Mouse (Mus musculus): ENCODE results near the gene H6pd.

The H6pd gene

DNA sequence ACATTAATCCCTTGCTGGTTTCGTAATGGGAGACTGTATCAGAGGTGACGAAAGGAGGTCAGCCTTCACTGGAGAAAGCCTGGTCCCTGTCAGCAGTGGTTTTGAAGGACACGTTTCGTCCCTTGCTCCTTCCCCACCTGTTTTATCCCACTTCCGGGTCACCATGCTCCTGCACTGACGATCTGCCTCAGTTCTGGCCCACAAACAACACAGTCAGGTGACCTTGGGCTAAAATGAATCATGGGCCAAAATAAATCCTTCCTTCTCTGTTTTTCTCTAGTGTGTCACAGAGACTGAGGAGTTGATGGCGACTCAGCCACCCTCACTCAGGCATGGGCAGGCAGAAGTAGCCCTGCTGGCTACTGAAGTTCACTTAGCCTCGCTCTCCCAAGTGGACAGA, 33.5 kb downstream of the H6pd start:
- no peak for DNase-seq (ENCODE audit: low spot score)

DNA sequence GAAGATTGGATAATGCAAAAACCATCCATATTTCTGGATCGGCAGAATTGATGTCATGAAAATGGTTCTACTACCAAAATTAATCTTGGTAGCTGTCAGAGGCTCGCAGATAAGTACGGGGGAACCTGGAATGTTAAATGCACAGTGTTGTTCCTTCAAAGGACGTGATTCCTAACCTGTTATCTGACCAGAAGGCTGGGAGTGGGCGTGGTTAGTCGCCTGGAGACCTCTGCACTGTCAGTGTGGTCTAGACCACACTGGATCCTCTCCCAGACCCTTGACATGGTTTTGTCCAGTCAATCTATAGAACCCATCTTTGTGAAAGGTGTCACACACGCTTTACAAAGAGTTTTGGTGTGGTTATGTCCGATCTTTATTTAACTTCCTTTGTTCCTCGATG, 37.4 kb downstream of the H6pd start:
- DNase-seq (ENCODE audit: low spot score): no peak

DNA sequence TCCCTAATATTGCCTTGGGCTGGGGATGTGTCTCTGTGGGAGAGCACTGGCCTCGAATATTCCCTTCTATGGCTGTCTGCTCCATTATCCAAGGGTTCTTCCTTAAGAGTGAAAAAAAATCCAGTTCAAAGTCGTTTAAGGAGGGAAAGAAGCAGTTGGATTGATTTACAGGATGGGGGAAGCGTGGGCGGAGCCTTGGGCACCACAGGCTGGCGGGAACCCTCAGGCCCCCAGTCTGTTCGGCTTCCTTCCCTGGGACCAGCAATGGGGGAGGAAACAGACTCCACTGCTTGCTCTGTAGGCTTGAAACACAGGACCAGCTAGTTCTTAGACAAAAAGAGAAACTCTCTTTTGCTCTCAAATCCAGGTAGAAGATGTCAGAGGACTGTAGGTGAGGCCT, 40.3 kb downstream of the H6pd start:
- DNase-seq (ENCODE audit: low spot score): no peak

DNA sequence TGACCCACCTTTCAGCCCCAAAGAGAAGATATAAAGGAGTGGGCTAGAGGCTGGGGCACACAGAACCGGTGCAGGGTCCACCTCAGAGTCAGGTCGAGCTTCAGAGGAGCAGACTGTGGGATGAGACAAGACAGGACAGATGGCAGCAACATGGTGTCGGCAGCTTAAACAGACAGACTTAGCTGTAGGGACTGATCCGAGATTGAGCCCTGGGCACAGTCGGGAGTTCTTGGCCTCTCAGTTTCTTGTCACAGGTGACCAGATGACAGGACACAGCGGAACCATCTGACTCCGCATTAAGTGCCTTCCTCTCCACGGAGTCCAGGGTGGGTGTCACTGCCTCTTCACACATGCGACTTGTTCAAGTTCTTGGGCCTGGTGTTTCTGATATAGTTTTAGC, 41.9 kb downstream of the H6pd start:
- no peak for DNase-seq (ENCODE audit: low spot score)

DNA sequence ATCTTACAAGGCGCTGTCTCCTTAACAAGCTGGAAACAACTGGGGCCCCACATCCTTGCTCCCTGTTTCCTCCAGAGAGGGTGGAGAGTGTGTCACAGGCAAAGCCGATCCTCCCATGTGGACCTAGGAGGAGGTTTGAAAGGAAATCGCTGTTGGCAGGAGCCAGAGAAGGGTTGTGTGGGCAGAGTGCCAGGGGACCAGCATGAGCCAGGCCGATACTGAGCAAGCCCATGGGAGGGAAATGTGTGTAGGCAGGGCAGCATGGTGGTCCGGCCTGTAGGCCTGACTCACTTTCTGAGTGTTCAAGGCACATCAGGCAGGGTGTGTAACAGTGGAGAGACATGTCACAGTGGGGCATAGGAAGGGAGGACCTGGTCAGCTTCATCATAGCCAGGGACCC, 42.6 kb downstream of the H6pd start:
- DNase-seq (ENCODE audit: low spot score): no peak

DNA sequence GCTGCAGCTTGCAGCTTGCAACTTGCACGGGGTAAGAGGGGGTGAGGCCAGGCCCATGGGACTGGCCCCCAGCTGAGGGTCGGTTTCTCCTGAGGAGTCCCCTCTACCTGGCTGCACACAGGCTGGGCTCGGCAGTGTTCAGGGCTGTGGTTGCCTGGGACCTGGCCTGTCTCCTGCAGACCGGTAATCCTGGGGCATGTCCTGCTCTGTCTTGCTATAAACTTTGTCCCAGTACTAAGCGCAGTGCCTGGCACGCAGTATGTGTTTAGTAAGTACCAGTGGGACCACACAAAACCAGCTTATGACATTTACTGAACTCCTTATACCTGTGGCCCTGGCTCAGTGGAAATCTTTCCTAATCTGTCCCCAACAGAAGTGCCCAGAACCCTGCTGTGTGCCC, 43.2 kb downstream of the H6pd start:
- no peak for DNase-seq (ENCODE audit: low spot score)

DNA sequence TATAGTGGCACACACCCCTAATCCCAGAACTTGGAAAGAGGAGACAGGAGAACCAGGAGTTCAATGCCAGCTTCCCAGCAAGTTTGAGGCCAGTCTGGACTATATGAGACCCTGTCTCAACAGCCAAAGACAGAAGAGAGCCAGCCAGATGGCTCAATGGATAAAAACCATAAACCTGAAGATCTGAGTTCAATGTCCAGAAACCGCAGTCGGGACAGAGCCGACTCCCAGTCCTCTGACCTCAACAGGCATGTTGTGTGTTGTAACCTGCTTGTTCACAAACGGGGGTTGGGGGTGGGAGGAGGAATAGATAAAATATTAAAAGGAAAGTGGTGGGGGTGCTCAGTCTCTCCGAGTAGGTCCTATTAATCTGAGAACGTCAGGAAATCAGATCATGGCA, 43.6 kb downstream of the H6pd start:
- DNase-seq (ENCODE audit: low spot score): no peak

DNA sequence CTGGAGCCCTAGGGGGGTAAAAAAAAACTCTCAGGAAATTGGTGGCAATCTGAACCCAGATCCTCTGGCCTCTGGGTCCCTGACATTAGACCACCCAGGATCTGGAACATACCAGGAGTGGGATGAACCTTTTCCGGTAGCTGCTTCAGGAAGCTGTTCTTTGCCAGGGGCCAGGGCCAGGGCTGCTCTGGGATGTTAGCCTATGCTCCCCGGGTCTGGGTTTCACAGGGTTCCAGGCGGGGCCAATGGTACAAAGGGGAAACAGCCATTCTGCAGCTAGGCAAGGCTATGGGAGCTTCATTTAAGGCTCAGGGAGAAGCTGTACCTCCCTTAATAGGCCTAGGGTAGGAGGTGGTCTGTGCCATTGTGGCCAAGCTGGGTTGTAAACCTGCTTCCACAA, 44.1 kb downstream of the H6pd start:
- DNase-seq (ENCODE audit: low spot score): no peak

DNA sequence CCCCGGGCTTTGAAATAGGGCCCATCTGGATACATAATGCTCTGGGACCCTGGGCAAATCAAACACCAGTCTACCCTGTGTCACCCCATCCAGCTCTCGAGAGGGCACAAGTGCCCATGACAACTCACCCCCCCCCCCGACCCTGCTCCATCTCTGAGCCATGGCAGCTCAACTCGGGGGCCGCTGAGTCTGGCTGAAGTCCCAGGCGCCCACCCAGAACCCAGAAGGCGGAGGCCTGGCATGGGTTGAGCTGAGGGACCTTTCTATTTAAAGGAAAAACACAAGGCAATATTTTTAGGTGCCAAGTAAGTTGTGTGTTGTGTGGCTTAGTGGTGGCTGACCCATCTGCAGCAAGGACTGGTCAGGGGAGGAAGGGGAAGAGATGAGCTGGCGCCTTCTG, 44.5 kb downstream of the H6pd start:
- no peak for DNase-seq (ENCODE audit: low spot score)

DNA sequence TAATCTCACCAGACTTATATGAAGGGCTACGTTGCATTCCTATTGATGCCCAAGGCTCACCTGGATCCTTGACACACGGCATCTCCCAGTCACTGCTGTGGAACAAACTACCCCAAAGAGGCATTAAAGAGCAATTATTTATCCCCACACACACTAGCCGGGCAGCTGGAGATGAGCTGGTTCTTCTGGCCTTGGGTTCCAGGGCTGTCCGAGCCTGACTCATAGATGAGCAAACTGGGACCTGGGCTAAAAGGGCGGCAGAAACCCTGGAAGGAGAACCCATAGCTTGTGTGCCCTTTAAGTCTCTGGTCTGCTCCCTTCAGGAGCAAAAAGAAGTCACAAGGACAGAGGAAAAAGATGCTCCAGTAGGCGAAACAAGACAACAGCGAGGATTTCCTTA, 48.4 kb downstream of the H6pd start:
- no peak for DNase-seq (ENCODE audit: low spot score)

DNA sequence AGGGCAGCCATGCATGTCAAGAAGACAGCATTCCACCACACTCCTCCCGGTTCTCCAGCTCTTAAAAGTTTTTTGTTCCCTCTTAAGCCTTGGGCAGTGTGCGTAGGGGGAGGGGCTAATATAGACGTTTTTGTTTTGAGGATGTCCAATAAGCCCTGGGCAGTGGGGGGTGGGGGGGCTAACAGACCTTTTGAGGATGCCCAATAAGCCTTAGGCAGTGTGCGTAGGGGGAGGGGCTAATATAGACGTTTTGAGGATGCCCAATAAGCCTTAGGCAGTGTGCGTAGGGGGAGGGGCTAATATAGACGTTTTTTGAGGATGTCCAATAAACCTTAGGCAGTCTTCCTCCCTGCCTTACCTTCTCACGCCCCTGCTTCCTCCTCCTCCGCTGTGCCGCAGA, 49.0 kb downstream of the H6pd start:
- no peak for DNase-seq (ENCODE audit: low spot score)

DNA sequence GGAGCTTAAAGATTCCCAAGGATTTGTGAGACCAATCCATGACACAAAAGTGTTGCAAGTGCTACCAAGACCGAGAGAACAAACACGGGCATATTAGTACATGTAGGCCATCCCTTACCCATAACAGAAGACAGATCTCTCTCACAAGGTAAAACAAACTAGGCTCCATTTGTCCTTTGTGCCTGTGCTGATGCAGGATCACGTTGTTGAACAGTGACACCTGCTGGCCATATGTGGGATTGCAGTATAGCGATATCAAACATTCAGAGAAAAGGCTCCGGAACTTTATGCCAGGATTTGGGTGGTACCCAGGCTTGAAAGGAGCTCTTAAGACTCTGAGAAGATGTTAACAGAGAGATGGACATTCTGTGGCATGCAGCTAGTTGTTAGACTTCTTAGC, 50.3 kb downstream of the H6pd start:
- DNase-seq (ENCODE audit: low spot score): peak; percentile 72

DNA sequence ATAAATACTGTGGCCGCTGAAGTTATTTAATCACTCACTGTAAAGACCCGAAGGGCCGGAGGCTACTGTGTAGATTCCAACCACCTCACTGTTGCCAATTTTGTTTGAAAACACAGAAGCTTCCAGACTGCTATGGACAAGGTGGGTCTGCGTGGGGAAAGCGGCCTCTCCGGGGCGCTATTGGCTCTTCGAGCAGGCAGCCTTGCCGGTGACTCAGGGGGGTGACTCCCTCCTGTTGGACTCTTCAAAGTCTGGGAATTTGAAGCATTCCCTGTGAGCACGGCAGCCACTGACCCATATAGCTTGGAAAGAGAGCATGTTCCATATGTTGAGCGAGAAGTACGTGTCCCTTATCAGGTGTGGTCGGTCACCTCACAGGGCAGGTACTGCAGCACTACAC, 52.8 kb downstream of the H6pd start:
- no peak for DNase-seq (ENCODE audit: low spot score)

DNA sequence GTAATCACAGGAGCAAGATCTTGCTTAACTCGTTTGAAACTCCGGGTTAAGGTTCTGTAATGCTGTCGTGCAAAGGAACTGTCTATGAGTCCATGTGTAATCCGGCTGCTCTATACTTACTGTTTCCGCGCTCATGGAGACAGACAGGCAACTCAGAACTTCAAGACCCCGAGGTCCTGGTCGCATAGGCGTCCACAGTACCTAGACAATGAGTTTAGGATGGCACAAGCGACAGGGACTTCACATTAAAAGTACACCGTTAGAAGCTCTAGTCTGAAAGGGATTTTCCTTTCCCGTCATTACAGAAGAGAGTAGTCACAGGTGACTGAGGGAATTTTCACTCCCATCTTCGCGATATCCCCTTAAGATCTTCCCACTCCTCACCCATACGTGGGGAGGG, 53.2 kb downstream of the H6pd start:
- no peak for DNase-seq (ENCODE audit: low spot score)

DNA sequence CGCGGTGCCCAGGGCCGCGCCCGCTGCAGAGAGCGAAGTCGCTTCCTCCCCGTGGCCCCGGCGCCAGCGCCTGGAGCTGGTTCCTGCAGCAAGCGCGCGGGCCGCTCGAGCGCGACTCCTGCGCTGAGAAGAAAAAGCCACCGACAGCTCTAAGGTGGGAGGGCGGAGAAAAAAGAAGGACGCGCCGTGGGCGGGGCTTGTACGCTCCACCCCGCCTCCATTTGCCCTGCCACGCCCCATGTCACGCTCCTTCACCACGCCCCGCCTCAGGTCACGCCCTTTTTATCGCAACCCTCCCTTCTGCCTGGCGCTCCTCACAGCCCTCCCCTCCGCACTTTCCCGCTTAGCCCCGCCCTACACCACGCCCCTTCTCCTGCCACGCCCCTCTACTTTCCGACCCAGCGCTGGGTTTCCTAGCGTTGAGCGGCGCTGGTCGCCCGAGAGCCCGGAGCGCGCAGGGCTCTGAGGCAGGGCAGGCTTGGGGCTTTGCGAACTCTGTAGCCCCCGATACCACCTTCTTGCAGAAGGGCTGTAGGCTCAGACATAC, 53.9 kb downstream of the H6pd start, which contains the start of gene Spsb1:
Gene Spsb1 (minus strand): TSS at position 151 of the 547 bp plus-strand sequence.
- no peak for DNase-seq (ENCODE audit: low spot score)

DNA sequence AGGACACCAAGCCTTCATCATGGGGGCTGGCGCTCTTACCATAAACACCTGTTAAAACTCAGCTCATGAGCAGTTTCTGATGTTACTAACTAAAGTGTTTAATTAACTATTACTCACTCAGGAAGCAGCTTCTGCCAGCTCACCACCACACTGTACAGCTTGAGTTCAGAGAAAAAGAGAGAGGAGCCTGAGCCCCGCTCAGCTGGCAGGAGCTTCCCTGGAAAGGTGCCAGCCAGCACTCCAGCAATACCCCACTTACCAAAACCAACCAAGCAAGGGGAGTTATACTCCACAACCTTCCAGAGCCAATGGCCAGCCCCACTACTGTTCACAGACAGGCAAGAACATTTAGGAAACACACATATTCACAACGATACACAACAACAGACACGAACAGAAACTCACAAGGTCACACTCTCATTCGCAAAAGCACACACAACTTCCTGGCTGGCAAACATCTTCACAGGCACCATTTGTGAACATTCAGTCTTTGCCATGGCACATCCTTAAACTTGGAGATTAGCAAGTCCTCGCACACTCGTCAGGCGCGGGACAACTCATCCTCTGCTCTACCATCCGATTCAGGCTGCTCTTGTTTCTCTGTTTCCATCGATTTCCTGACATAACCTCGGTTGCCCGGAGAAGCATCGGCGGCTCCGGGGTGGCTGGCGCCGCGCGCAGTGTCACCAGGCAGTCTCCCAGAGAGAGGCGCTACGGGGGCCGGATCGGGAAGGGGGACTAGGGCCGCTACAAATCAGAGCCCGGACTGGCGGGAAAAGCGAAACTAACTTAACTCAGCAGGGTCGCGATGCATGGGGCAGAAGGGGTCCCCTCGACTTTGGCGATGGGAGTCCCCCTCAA, 55.0 kb downstream of the H6pd start:
- DNase-seq (ENCODE audit: low spot score): no peak

DNA sequence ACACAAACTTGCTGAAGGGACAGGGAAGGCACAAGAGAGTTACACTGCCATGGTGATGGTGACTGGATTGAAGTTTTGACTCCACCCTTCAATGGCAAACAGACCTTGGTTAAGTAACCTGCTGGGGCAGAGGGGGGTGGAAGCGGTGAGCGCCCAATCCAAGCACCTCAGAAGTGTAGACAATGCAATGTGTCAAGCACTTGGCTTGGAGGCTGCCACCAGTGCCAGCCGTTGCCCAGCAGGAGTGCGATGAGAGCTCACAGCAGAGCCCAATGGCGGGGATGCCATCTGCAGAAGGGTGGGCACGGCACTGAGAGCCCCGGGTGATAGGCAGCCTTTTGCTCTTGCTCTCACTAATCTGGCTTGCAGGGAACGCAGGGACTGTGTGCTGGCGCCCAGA, 56.6 kb downstream of the H6pd start:
- DNase-seq (ENCODE audit: low spot score): no peak

DNA sequence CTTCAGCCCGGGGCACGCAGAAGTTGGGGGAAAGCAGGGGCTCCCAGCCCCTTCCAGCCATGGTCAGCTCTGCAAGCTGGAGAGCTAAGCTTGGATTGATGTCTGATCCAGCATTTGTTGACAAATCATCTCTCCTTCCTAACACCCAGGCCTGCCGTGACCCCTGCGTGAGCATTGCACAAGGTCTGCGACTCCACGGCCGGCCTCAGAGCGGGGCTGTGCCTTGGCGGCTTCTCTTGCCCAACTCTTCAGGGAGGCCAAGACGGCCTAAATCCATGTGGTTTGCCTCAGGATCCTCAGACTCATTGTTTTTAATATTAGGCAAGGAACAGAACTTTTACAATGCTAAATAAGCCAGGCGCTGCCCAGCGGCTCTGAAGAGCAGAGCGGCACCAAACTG, 57.6 kb downstream of the H6pd start:
- no peak for DNase-seq (ENCODE audit: low spot score)

DNA sequence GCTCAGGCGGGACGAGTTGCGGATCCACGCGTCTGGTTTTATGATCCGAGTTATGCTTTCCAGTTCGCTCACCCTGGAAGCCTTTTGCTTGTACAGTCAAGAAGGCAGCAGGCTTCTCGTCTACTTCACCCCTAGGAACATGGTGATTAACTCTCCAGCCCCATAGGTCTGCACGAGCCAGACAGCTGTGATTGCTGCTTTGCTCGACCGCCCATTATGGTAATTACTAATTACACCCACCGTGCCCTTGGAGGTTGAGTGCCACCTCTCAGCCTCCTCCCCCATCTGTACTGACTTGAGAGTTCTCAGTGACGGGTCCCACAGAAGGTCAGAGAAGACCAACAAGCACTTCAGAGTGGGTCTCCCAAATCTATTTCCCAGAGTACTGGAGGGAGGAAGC, 59.1 kb downstream of the H6pd start:
- no peak for DNase-seq (ENCODE audit: low spot score)

DNA sequence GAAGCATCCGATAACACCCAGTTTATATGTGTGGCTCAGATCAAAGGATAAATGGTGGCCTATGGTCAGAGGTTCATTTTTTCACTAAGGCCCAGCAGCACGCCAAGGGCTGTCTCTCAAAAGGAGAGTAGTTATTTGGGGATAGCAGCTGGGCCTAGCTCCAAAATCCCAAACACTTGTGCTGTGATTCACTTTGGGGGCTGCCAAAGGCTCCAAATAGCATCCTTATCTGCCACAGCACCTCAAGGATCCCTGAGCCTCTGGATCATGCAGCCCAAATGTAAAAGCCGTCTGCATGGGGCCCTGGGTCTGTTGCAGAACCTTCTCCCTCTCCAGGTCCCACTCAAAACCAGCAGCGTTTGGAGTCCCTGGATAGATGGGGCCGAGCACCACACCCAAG, 60.7 kb downstream of the H6pd start:
- DNase-seq (ENCODE audit: low spot score): no peak

DNA sequence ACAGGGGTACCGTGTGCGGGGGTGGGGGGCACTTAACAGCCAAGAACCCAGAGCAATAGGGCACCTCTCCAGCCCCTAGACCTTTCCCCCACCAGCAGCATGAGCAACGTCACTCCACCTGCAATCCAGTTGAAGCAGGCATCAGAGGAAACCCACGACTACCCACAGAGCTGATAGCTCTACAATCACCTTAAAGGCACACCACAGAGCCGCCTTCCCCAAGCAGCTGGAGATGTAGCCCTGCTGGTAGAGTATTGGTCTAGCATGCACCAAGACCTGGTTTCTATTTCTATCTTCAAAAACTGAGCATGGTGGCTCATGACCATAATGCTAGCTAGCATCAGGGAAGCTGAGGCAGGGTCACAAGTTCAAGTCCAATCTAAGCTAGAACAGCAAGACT, 61.4 kb downstream of the H6pd start:
- DNase-seq (ENCODE audit: low spot score): no peak

DNA sequence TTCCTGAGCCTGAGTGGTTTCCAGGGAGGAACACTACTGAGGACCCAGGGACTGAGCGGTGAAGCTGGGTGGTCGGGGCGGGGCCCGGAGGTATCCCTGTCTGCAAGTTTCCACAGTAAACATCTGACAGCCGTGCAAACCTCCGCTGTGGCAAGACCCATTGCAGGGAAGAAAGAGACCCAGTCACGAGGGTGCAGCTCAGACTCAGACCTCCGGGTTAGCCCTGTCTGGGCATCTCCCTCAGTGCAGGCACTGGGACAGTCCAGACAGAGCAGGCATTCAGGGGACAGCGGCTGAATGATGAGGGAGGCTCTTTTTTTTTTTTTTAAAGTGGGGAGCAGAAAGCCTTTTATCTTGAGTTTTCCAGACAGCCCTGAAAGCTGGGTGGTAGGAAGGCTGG, 63.6 kb downstream of the H6pd start:
- no peak for DNase-seq (ENCODE audit: low spot score)

DNA sequence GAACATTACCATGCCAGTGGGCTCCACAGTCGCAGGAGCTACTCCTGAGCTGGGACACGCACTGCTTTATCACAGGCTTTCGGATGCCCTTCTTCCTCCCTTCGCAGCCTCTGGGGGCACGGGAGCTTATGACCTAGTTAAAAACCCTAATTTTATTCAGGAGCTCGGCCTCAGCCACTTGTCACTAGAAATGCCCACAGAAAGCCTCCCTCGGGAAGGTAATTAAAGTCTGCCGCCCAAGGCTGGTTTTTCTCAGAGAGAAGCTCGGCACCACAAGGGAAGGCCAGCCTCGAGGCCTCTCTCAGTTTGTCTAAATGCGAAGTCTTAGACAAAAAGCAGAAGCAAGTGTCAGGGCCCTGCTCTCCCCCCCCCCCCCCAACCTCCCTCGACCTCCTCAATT, 64.6 kb downstream of the H6pd start:
- peak; percentile 15 for DNase-seq (ENCODE audit: low spot score)

Measured in MN1 (cell line).